Mouse (Mus musculus) large intestine, adult 2 months (tissue): Measurements from ENCODE around the gene Rexo4. TPM values are rescaled to one million over a fixed set of nuclear protein-coding genes. Genes with fewer than 3 reads are reported as not detected.

Experiments used
- DNase-seq: peaks from one replicate; pipeline ENCODE4 v3.0.0-alpha.2; 2012; ENCODE audit warnings: low read depth, low spot score
- WGBS: fragments of 180-500 bp; shearing (Covaris S2); methylation state at CpG from one replicate; pipeline ENCODE4 v1.1.7; 2018; 5-methylcytosine and 5-hydroxymethylcytosine counted together
- polyA plus RNA-seq: library from polyadenylated mRNA; depleted of rRNA; stranded (reverse); fragments of >200 nt; gene quantifications from 2 replicates; pipeline ENCODE4 v1.2.3, GENCODE M21; 2012; rRNA removed

Rexo4 gene
- polyA plus RNA-seq, 1 experiment, result 22.3 TPM

GRCm38 (mm10) chr2:26912253-26912770, 51.9 kb downstream of the Rexo4 start:
- 28% methylated on average over 5 of the region's 5 CpGs for WGBS
- DNase-seq, result no peak

- under 1% methylated on average over 37 of the region's 37 CpGs for WGBS
- DNase-seq, result no peak
These were observed 53.0 kb downstream of the Rexo4 start for GRCm38 (mm10) chr2:26910994-26911765.

- WGBS, result under 1% methylated on average over 74 of the region's 74 CpGs
- DNase-seq, result peak; percentile 92
These were observed 53.8 kb downstream of the Rexo4 start, which contains the start of the genes Med22 and Rpl7a for GRCm38 (mm10) chr2:26910124-26910993. Gene Med22 (minus strand): TSS chr2:26910677. Gene Rpl7a (plus strand): TSS chr2:26910764.

GRCm38 (mm10) chr2:26909387-26909784, 54.8 kb downstream of the Rexo4 start:
- no peak for DNase-seq

- WGBS, result 40% methylated on average over 18 of the region's 18 CpGs
- DNase-seq, result no peak
These were observed 55.3 kb downstream of the Rexo4 start for GRCm38 (mm10) chr2:26908710-26909386.

GRCm38 (mm10) chr2:26907109-26907508, 57.1 kb downstream of the Rexo4 start:
- no peak for DNase-seq
- 17% methylated on average over 4 of the region's 4 CpGs for WGBS

GRCm38 (mm10) chr2:26906431-26906830, 57.8 kb downstream of the Rexo4 start:
- DNase-seq, result no peak
- 94% methylated on average over 3 of the region's 3 CpGs for WGBS

- WGBS, result 93% methylated on average over 2 of the region's 2 CpGs
- no peak for DNase-seq
These were observed 58.2 kb downstream of the Rexo4 start for GRCm38 (mm10) chr2:26905936-26906335.

Other genes starting within 250 kb of the Rexo4 start
- not detected in 2 replicates for gene Abo, start 99.4 kb downstream of the Rexo4 start, polyA plus RNA-seq
- 7.9 and 10.0 TPM in 2 replicates for gene Surf6, start 61.5 kb downstream of the Rexo4 start, polyA plus RNA-seq
- gene Med22, start 53.7 kb downstream of the Rexo4 start, polyA plus RNA-seq, result 22.3 and 24.4 TPM in 2 replicates
- 980 and 1,073 TPM in 2 replicates for gene Rpl7a, start 53.6 kb downstream of the Rexo4 start, polyA plus RNA-seq
- gene Surf2, start 48.0 kb downstream of the Rexo4 start, polyA plus RNA-seq, result 15.1 and 17.5 TPM in 2 replicates
- gene Surf1, start 47.9 kb downstream of the Rexo4 start, polyA plus RNA-seq, result 44.4 and 49.5 TPM in 2 replicates
- gene Surf4, start 30.5 kb downstream of the Rexo4 start, polyA plus RNA-seq, result 378 and 526 TPM in 2 replicates
- 0.15 TPM in 1 of 2 replicates, not detected in the other for gene Stkld1, start 30.3 kb downstream of the Rexo4 start, polyA plus RNA-seq
- gene Adamts13, start 9.0 kb upstream of the Rexo4 start, polyA plus RNA-seq, result 0.43 and 0.59 TPM in 2 replicates
- gene Cacfd1, start 45.5 kb upstream of the Rexo4 start, polyA plus RNA-seq, result 44.9 and 53.6 TPM in 2 replicates
- 5.2 and 6.0 TPM in 2 replicates for gene Slc2a6, start 63.6 kb upstream of the Rexo4 start, polyA plus RNA-seq
- 0.23 and 0.35 TPM in 2 replicates for gene Mymk, start 107.8 kb upstream of the Rexo4 start, polyA plus RNA-seq
- gene Adamtsl2, start 115.0 kb upstream of the Rexo4 start, polyA plus RNA-seq, result 1.3 and 1.8 TPM in 2 replicates
- 0.04 and 0.05 TPM in 2 replicates for gene Fam163b, start 178.1 kb upstream of the Rexo4 start, polyA plus RNA-seq
- 6.0 and 6.6 TPM in 2 replicates for gene Dbh, start 200.8 kb upstream of the Rexo4 start, polyA plus RNA-seq